Mouse (Mus musculus) limb, embryonic 15.5 days (tissue): ENCODE measurements at regions not wholly inside any gene's neighbourhood (a gene's known extent, or its start where the extent isn't known, plus 50 kb on each side); places are given as distances from the start of the nearest gene placed in this dataset.

Experiments
- ATAC-seq: fragments of 200-750 bp; cut with Nextera tagmentation; 2 replicates; pipeline ENCODE4 v1.8.0; 2017; ENCODE audit warnings: low read depth, moderate TSS enrichment; ENCODE audit not compliant: insufficient number of reproducible peaks, low FRiP score, low TSS enrichment
- H3K27ac ChIP-seq: fragments of 300-500 bp; sonication (generic); 2 replicates; pipeline ENCODE4 v1.5.1; 2015; ENCODE audit warnings: moderate library complexity, mild to moderate bottlenecking, inconsistent platforms
- H3K27me3 ChIP-seq: fragments of 300-500 bp; sonication (generic); 2 replicates; pipeline ENCODE4 v1.6.1; 2015; ENCODE audit warnings: inconsistent platforms
- H3K36me3 ChIP-seq: fragments of 300-500 bp; sonication (generic); 2 replicates; pipeline ENCODE4 v1.6.1; 2015; ENCODE audit warnings: inconsistent platforms
- H3K4me1 ChIP-seq: fragments of 300-500 bp; sonication (generic); 2 replicates; pipeline ENCODE4 v1.6.1; 2015; ENCODE audit warnings: inconsistent platforms
- H3K4me2 ChIP-seq: fragments of 300-500 bp; sonication (generic); 2 replicates; pipeline ENCODE4 v1.6.1; 2015; ENCODE audit warnings: mild to moderate bottlenecking, inconsistent platforms
- H3K4me3 ChIP-seq: fragments of 300-500 bp; sonication (generic); 2 replicates; pipeline ENCODE4 v1.5.1; 2015; ENCODE audit warnings: mild to moderate bottlenecking, inconsistent platforms
- H3K9ac ChIP-seq: fragments of 300-500 bp; sonication (generic); 2 replicates; pipeline ENCODE4 v1.6.1; 2015; ENCODE audit warnings: inconsistent platforms
- H3K9me3 ChIP-seq: fragments of 300-500 bp; sonication (generic); 2 replicates; pipeline ENCODE4 v1.6.1; 2016; ENCODE audit warnings: inconsistent platforms
- WGBS: fragments of 180-500 bp; shearing (Covaris S2); methylation state at CpG from one replicate; pipeline ENCODE4 v1.1.7; 2015; 5-methylcytosine and 5-hydroxymethylcytosine counted together

- Histone ChIP-seq H3K9ac (no peak overlapping the region), H3K36me3 (no peaks in the 10 kb centered on the region), H3K4me2 (no peak overlapping the region), H3K4me1 (no peaks in the 10 kb centered on the region), H3K27ac (no peak overlapping the region), H3K9me3 (no peaks in the 10 kb centered on the region), H3K4me3 (no peak overlapping the region), H3K27me3 (0 out of 2 replicates have a peak, but pooled peaks cover 3% of the 10 kb centered on the region)
- ATAC-seq = no peak
- WGBS = 65% methylated on average over 15 of the region's 15 CpGs
These were observed 70.8 kb downstream of the Sall1 start for GRCm38 (mm10) chr8:88972993-88973690.

- Histone ChIP-seq H3K4me1 (no peaks in the 10 kb centered on the region), H3K27ac (no peak overlapping the region), H3K4me3 (no peak overlapping the region), H3K4me2 (no peak overlapping the region), H3K9ac (no peak overlapping the region), H3K36me3 (no peaks in the 10 kb centered on the region), H3K27me3 (no peaks in the 10 kb centered on the region), H3K9me3 (0 out of 2 replicates have a peak, but pooled peaks cover 3% of the 10 kb centered on the region)
- no peak for ATAC-seq
These were observed 85.1 kb downstream of the Sall1 start for GRCm38 (mm10) chr8:88958843-88959242.

GRCm38 (mm10) chr8:88953178-88953577 is 90.8 kb downstream of the Sall1 start:
- ATAC-seq = no peak
- 44% methylated on average over 2 of the region's 2 CpGs for WGBS

DNA sequence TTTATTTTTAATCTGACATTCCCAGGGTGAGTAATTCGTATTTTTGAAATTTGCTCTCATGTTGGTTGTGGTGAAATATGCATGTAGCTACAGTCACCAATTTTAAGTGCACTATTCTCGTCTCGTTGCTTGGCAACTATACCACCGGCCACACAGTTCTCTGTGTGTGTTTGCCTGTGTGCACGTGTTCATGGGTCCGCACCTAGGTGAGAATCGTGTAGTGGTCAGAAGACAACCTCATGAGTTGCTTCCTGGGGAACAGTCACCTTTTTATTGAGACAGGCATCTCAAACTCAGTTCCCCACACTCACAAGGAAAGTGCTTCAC is 92.2 kb downstream of the Sall1 start:
- H3K27me3 ChIP-seq = no peaks in the 10 kb centered on the region
- H3K9me3 ChIP-seq = no peaks in the 10 kb centered on the region
- ATAC-seq = no peak
- no peak overlapping the region for H3K4me3 ChIP-seq
- no peaks in the 10 kb centered on the region for H3K36me3 ChIP-seq
- no peaks in the 10 kb centered on the region for H3K4me1 ChIP-seq
- no peak overlapping the region for H3K9ac ChIP-seq
- 86% methylated on average over 7 of the region's 7 CpGs for WGBS
- H3K27ac ChIP-seq = no peak overlapping the region
- no peak overlapping the region for H3K4me2 ChIP-seq

More at GRCm38 (mm10) chr8:88953178-88953577, 90.8 kb downstream of the Sall1 start:
- no peaks in the 10 kb centered on the region for H3K36me3 ChIP-seq
- H3K4me3 ChIP-seq = no peak overlapping the region
- H3K4me2 ChIP-seq = no peak overlapping the region
- no peak overlapping the region for H3K27ac ChIP-seq
- no peaks in the 10 kb centered on the region for H3K4me1 ChIP-seq
- H3K27me3 ChIP-seq = no peaks in the 10 kb centered on the region
- H3K9ac ChIP-seq = no peak overlapping the region
- H3K9me3 ChIP-seq = 0 out of 2 replicates have a peak, but pooled peaks cover 3% of the 10 kb centered on the region

GRCm38 (mm10) chr8:88951145-88951828 is 92.7 kb downstream of the Sall1 start:
- no peak for ATAC-seq

GRCm38 (mm10) chr8:88949975-88950374 is 94.0 kb downstream of the Sall1 start:
- Histone ChIP-seq H3K9me3 (no peaks in the 10 kb centered on the region), H3K4me2 (no peak overlapping the region), H3K4me1 (no peaks in the 10 kb centered on the region), H3K4me3 (no peak overlapping the region), H3K36me3 (no peaks in the 10 kb centered on the region), H3K9ac (no peak overlapping the region), H3K27me3 (no peaks in the 10 kb centered on the region), H3K27ac (no peak overlapping the region)
- WGBS = 91% methylated on average over 6 of the region's 6 CpGs
- no peak for ATAC-seq

More at GRCm38 (mm10) chr8:88951145-88951828, 92.7 kb downstream of the Sall1 start:
- no peaks in the 10 kb centered on the region for H3K36me3 ChIP-seq
- H3K4me1 ChIP-seq = no peaks in the 10 kb centered on the region
- no peak overlapping the region for H3K4me2 ChIP-seq
- H3K27me3 ChIP-seq = no peaks in the 10 kb centered on the region
- no peak overlapping the region for H3K9ac ChIP-seq
- H3K27ac ChIP-seq = no peak overlapping the region
- H3K4me3 ChIP-seq = no peak overlapping the region
- 89% methylated on average over 16 of the region's 16 CpGs for WGBS
- no peaks in the 10 kb centered on the region for H3K9me3 ChIP-seq

GRCm38 (mm10) chr8:88948981-88949380 is 95.0 kb downstream of the Sall1 start:
- ATAC-seq = no peak
- no peak overlapping the region for H3K4me2 ChIP-seq
- H3K9me3 ChIP-seq = no peaks in the 10 kb centered on the region
- no peaks in the 10 kb centered on the region for H3K36me3 ChIP-seq
- no peaks in the 10 kb centered on the region for H3K27me3 ChIP-seq
- no peak overlapping the region for H3K27ac ChIP-seq
- H3K9ac ChIP-seq = no peak overlapping the region
- H3K4me3 ChIP-seq = no peak overlapping the region
- 75% methylated on average over 16 of the region's 16 CpGs for WGBS
- no peaks in the 10 kb centered on the region for H3K4me1 ChIP-seq

GRCm38 (mm10) chr8:88948328-88948727 is 95.6 kb downstream of the Sall1 start:
- H3K4me3 ChIP-seq = no peak overlapping the region
- H3K9me3 ChIP-seq = no peaks in the 10 kb centered on the region
- ATAC-seq = no peak
- no peaks in the 10 kb centered on the region for H3K36me3 ChIP-seq
- no peak overlapping the region for H3K4me2 ChIP-seq
- no peaks in the 10 kb centered on the region for H3K4me1 ChIP-seq
- no peak overlapping the region for H3K27ac ChIP-seq
- WGBS = 69% methylated on average over 6 of the region's 6 CpGs
- no peaks in the 10 kb centered on the region for H3K27me3 ChIP-seq
- no peak overlapping the region for H3K9ac ChIP-seq

DNA sequence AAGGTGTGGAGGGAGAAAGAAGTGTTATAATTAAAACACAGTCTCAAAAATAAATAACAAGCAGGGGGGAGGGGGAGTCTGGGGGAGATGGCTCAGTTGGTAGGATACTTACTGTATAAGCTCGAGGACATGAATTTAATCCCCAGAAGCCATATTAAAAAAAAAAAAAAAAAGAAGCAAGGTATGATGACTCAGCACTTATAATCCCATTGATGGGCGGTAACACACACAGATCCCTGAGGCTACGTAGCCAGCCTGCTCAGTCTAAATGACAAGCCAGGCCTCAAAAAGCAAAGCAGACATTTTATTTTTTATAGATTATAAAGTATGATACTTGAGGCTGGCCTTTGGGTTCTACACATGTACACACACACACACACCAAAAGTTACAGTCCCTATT is 96.6 kb downstream of the Sall1 start:
- H3K9me3 ChIP-seq = no peaks in the 10 kb centered on the region
- no peak overlapping the region for H3K4me3 ChIP-seq
- 57% methylated on average over 3 of the region's 3 CpGs for WGBS

GRCm38 (mm10) chr8:88945656-88946055 is 98.3 kb downstream of the Sall1 start:
- H3K9ac ChIP-seq = no peak overlapping the region

More for the DNA sequence above, 96.6 kb downstream of the Sall1 start:
- no peak overlapping the region for H3K27ac ChIP-seq
- no peaks in the 10 kb centered on the region for H3K27me3 ChIP-seq
- H3K4me2 ChIP-seq = no peak overlapping the region
- H3K9ac ChIP-seq = no peak overlapping the region
- no peaks in the 10 kb centered on the region for H3K36me3 ChIP-seq
- no peaks in the 10 kb centered on the region for H3K4me1 ChIP-seq
- ATAC-seq = no peak

DNA sequence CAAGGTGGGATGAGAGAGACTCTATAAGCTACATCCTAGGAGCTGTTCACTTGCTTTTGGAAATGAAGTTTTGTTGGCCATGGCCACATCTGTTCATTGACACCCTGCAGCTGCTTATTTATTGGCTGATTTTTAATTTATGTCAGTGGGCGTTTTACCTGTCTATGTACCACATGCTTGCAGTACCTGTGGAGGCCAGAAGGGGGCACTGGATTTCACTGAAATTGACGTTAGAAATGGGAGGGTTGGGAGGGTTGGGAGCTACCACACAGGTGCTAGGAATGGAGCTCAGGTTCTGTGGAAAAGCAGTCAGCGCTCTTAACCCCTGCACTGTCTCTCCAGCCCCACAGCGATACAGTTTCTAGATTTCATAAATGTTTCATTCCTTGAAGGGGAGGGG is 99.9 kb downstream of the Sall1 start:
- 50% methylated on average over 4 of the region's 4 CpGs for WGBS
- H3K27me3 ChIP-seq = no peaks in the 10 kb centered on the region; the same call in 1 of the 2 replicates
- no peaks in the 10 kb centered on the region for H3K9me3 ChIP-seq
- H3K9ac ChIP-seq = no peak overlapping the region
- H3K4me1 ChIP-seq = no peaks in the 10 kb centered on the region
- no peak overlapping the region for H3K4me2 ChIP-seq
- no peak for ATAC-seq
- no peak overlapping the region for H3K27ac ChIP-seq
- H3K4me3 ChIP-seq = no peak overlapping the region
- no peaks in the 10 kb centered on the region for H3K36me3 ChIP-seq

More at GRCm38 (mm10) chr8:88945656-88946055, 98.3 kb downstream of the Sall1 start:
- H3K4me3 ChIP-seq = no peak overlapping the region
- no peaks in the 10 kb centered on the region for H3K4me1 ChIP-seq
- H3K36me3 ChIP-seq = no peaks in the 10 kb centered on the region
- ATAC-seq = no peak
- H3K27ac ChIP-seq = no peak overlapping the region
- H3K9me3 ChIP-seq = no peaks in the 10 kb centered on the region
- 65% methylated on average over 8 of the region's 8 CpGs for WGBS
- no peak overlapping the region for H3K4me2 ChIP-seq
- no peaks in the 10 kb centered on the region; the same call in 1 of the 2 replicates for H3K27me3 ChIP-seq

GRCm38 (mm10) chr8:88939071-88939746 is 104.8 kb downstream of the Sall1 start:
- Histone ChIP-seq H3K9ac (no peak overlapping the region), H3K36me3 (no peaks in the 10 kb centered on the region), H3K4me1 (no peaks in the 10 kb centered on the region; the same call in 1 of the 2 replicates), H3K9me3 (no peaks in the 10 kb centered on the region), H3K4me3 (no peak overlapping the region), H3K27me3 (no peaks in the 10 kb centered on the region; the same call in 1 of the 2 replicates), H3K27ac (no peak overlapping the region), H3K4me2 (no peak overlapping the region)
- 43% methylated on average over 16 of the region's 16 CpGs for WGBS
- ATAC-seq = no peak
